Mouse (Mus musculus): ENCODE measurements around the gene Slc25a29.
"Not testable (repeated sequence)": the region's sequence is repeated elsewhere in the genome, so short reads cannot be mapped to it uniquely, and the experiment has no call there.

DNA sequence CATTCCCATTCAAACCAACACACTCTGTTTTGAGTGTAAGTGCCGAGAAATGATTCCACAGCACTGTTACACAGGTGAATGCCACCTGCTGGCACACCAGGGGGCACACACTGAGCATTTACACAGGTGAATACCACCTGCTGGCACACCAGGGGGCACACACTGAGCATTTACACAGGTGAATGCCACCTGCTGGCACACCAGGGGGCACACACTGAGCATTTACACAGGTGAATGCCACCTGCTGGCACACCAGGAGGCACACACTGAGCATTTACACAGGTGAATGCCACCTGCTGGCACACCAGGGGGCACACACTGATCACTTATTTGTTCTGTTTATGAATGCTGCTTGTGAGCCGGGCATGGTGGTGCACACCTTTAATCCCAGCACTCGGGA, 12.3 kb upstream of the Slc25a29 start:
- peak; percentile 47; the same call in 1 of the 2 replicates for TF ChIP-seq CTCF (IDR thresholded peaks at IDR 0.05; ENCODE audit: extremely low read depth, insufficient read length, insufficient replicate concordance, low read depth, low read length)
- TF ChIP-seq POLR2A (IDR thresholded peaks at IDR 0.05; ENCODE audit: low read depth, low read length) = not testable (repeated sequence)

Data from small intestine, adult 2 months (tissue).